Mouse (Mus musculus) inflammation-experienced regulatory T-cells, adult 6 months (primary cell): Measurements from ENCODE around the gene Nbl1. TPM values are rescaled to one million over a fixed set of nuclear protein-coding genes. Genes with fewer than 3 reads are reported as not detected.

ENCODE experiments used
- ATAC-seq: one replicate; pipeline ENCODE4 v1.8.0; 2017
- polyA plus RNA-seq, 3 experiments: library from polyadenylated mRNA; unstranded; fragments of 100-300 nt; shearing (Covaris generic); gene quantifications; one replicate each; pipeline ENCODE4 v1.2.1; 2017

Nbl1 gene
- polyA plus RNA-seq: under 1 TPM in 2 of 3 experiments, not detected in 1; 0.60 to 0.82 TPM

- ATAC-seq: no peak
These were observed at the start of gene Nbl1 for GRCm38 (mm10) chr4:139092356-139093195. TSS of gene Nbl1 (minus strand) at chr4:139092993.

GRCm38 (mm10) chr4:139141785-139142184 is 49.0 kb upstream of the Nbl1 start:
- no peak for ATAC-seq

GRCm38 (mm10) chr4:139140267-139140666 is 47.5 kb upstream of the Nbl1 start:
- no peak for ATAC-seq

- no peak for ATAC-seq
These were observed 43.2 kb upstream of the Nbl1 start for GRCm38 (mm10) chr4:139136011-139136410.

- ATAC-seq: no peak
These were observed 40.3 kb upstream of the Nbl1 start for GRCm38 (mm10) chr4:139133109-139133508.

GRCm38 (mm10) chr4:139131858-139132672 is 39.3 kb upstream of the Nbl1 start:
- no peak for ATAC-seq

GRCm38 (mm10) chr4:139130701-139131549 is 38.1 kb upstream of the Nbl1 start, which contains the start of gene Minos1:
TSS of gene Minos1 (minus strand) at chr4:139131113.
- ATAC-seq: peak; percentile 99

GRCm38 (mm10) chr4:139129806-139130700 is 37.3 kb upstream of the Nbl1 start:
- peak; percentile 10 for ATAC-seq

- ATAC-seq: no peak
These were observed 33.7 kb upstream of the Nbl1 start for GRCm38 (mm10) chr4:139126475-139126874.

- no peak for ATAC-seq
These were observed 32.1 kb upstream of the Nbl1 start for GRCm38 (mm10) chr4:139124940-139125339.

GRCm38 (mm10) chr4:139122557-139122956 is 29.8 kb upstream of the Nbl1 start:
- no peak for ATAC-seq

- no peak for ATAC-seq
These were observed 28.2 kb upstream of the Nbl1 start for GRCm38 (mm10) chr4:139120998-139121397.

GRCm38 (mm10) chr4:139120281-139120814 is 27.6 kb upstream of the Nbl1 start:
- ATAC-seq: no peak

GRCm38 (mm10) chr4:139116356-139117063 is 23.7 kb upstream of the Nbl1 start:
- no peak for ATAC-seq

- no peak for ATAC-seq
These were observed 22.9 kb upstream of the Nbl1 start for GRCm38 (mm10) chr4:139115721-139116120.

- no peak for ATAC-seq
These were observed 19.7 kb upstream of the Nbl1 start for GRCm38 (mm10) chr4:139112482-139112881.

- no peak for ATAC-seq
These were observed 18.6 kb upstream of the Nbl1 start for GRCm38 (mm10) chr4:139111421-139111820.

GRCm38 (mm10) chr4:139110858-139111257 is 18.1 kb upstream of the Nbl1 start:
- no peak for ATAC-seq

GRCm38 (mm10) chr4:139105453-139105852 is 12.7 kb upstream of the Nbl1 start:
- no peak for ATAC-seq

GRCm38 (mm10) chr4:139101546-139101945 is 8.8 kb upstream of the Nbl1 start:
- ATAC-seq: no peak
